Mouse (Mus musculus) erythroid progenitor cell, adult 5-6 weeks (primary cell): Measurements from ENCODE around the gene Zfp950. TPM values are rescaled to one million over a fixed set of nuclear protein-coding genes. Genes with fewer than 3 reads are reported as not detected.
"Not testable (repeated sequence)": the region's sequence is repeated elsewhere in the genome, so short reads cannot be mapped to it uniquely, and the experiment has no call there.

Source experiments
- ATAC-seq: replicated peaks from 2 replicates; pipeline ENCODE4 v1.8.0; 2016; ENCODE audit warnings: moderate number of reproducible peaks, mild to moderate bottlenecking, moderate TSS enrichment, inconsistent platforms; ENCODE audit not compliant: poor library complexity, low FRiP score, severe bottlenecking
- total RNA-seq, 2 experiments: library from RNA; stranded (forward) in 1 of 2; stranded (reverse) in 1 of 2; fragments of 150-400 nt in 1 of 2; fragments of 186-747, 209-891 nt in 1 of 2; gene quantifications; 2 replicates each; pipeline versions ENCODE4 v1.2.3 to v1.2.4; 2015 to 2017; ENCODE audit warnings: low replicate concordance in 2 of 2

The Zfp950 gene
- total RNA-seq (2015; ENCODE audit: low replicate concordance) (19.8 and 25.2 TPM in 2 replicates), total RNA-seq (2017; ENCODE audit: low replicate concordance) (15.0 and 27.2 TPM in 2 replicates)

DNA sequence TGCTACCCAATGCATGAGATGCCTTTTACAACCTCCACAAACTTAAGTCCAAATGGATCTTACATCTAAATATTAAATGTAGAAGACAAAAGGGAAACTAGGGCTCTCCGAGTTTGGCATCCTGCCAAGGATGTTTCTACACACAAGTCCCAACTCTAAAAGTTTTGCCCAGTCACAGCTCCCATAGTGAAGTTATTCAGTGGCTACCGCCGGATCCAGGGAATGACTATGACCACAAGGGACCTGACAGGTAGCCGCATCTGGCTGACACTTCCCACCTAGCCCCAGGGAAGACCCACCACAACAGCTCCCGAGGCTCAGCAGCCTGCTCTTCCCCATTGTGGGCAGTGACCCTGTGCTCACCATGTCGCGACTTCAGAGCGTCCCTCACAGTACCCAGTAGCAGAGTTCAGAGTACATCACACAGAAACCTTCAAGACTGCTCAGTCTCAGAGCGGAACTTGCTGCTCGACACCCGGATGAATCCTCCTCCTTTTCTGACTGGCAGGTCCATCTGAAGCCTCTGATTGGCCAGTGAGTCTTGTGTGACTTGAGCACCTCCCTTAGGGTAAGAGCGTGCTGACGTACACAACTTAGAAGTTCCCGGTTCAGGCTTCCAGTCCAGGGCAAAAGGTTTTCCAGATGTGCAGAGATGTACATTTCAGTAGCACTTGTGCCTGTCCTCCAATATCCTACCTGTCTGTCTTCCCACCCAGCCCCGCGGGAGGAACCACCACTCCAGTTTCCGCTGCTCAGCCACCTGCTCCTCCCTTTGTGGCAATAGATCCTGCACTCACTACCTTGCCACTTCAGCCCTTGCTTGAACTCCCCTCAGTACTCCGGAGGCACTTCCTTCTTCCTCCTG is at the start of gene Zfp950:
Zfp950 (minus strand) TSS at position 499 of the 865 bp plus-strand sequence.
- peak; percentile 99 for ATAC-seq

DNA sequence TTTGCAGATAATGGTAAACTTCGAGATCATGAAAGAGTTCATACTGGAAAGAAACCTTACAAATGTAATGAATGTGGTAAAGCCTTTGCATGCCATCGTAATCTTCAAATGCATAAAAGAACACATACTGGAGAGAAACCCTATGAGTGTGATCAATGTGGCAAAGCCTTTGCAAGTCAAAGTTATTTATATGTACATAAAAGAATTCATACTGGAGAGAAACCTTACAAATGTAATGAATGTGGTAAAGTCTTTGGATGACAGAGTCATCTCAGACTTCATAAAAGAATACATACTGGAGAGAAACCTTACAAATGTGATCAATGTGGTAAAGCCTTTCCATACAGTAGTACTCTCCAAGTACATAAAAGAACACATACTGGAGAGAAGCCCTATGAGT is 43.0 kb upstream of the Zfp950 start, which contains the start of gene Gm6020:
Gm6020 (plus strand) TSS at position 301 of the 400 bp plus-strand sequence.
- ATAC-seq = not testable (repeated sequence)

DNA sequence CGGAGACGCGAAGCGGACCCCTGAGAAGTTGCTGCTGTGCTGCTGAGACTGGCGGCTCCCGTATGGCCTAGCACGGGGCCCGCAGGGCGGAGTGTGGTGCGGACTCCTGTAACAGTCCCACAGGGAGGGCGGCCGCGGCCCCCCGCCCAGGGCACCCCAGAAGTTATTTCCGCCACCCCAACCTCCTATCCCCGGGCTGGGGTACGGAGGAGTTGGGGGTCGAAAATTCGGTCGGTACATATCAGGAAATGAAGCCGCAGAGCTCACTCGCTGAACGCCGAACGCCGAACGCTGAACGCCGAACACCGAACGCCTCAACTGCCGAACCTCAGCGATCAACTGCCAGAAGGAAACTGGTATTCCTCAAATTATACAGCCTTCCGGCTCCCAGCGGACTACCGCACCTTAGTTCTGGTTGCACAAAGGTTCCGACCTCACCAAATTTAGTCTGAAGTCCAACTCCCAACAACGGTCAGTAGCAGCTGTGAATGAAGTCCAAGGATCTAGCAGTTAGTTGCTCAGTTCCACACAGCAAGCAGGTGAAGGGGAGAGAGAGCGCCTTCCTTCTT is 35.2 kb upstream of the Zfp950 start, which contains the start of gene Gm7102:
Gm7102 (minus strand) TSS at position 554 of the 569 bp plus-strand sequence.
- no peak for ATAC-seq

DNA sequence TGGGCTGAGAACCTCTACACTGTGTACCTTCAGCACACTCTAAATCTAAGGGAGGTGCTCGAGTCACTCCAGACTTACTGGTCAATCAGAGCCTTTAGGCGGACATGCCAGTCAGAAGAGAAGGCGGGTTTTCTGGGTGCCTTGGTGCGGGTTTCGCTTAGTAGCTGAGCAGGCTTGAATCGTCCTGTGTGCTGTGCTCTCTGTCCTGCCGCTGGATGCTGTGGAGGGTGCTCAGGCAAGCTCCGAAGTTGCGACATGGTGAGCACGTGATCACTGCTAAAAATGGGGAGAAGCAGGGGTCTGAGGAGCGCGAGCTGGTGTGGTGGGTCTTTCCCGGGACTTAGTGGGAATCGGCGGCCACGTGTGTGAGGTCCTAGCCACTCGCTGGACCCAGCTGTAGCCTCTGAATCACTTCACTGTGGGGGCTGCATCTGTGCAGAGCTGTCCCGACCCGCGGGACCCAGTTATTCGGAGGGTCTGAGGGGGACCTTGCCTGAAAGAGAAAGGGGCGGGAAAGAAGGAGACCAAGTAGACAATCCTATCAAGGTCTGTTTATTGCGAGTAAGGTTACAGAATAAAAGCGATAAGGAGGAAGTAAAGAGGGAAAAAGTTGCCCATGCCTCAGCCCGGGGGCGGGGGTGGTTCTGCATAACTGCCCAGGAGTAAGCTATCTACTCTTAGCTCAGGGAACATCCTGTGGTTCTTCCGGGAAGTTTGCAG is 11.2 kb upstream of the Zfp950 start:
- ATAC-seq = peak; percentile 61

DNA sequence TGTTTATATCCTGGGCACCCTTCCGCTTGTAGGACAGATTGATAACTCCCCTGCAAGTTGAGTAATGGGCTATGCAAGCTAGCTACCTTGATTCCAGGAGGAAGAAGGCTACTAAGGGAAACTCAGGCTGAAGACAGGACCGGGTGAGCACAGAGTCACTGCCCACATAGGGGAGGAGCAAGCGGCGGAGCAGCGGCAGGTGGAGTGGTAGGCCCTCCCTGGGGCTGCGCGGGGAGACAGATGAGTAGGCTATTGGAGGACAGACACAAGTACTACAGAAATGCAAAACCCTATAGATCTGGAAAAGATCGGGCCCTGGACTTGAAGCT is 10.7 kb upstream of the Zfp950 start:
- ATAC-seq = peak; percentile 49; the same call in 1 of the 2 replicates

DNA sequence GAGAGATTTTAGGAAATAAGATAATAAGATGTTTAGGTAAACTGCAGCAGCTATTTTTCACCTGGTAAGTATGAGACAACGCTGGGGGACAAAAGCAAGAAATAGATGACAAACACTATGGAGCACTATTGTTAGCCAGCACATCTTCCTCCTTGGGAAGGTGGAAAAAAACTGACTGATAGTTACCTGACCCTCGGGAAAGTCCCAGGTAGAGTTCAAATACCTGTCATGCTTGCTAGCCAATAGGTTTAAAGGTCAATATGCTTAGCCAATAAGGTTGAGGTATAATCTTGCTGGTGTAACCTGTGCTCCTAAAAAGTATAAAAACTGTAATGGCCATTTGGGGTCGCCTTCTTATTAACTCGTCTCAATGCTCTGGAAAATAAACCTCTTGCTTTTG is 659 bp upstream of the Zfp950 start:
- ATAC-seq = no peak

DNA sequence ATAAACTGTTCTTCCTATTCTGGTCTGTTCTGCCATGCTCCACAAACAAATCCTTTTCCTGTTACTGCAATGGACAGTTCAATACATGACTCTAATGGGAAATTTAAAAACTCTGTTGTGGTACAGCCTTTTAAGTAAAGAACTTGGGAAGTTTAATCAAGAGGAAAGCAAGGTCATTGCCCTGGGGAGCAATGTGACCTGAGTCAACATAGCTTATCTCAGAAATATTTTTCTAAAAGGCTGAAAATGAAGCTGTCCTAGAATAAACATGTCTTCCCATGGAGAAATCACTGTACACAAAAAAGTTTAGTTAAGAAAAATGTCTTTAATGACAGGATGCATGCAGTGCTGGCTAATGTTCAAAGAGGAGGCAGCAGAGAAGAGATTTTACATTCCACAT is 2.0 kb downstream of the Zfp950 start:
- ATAC-seq = no peak

DNA sequence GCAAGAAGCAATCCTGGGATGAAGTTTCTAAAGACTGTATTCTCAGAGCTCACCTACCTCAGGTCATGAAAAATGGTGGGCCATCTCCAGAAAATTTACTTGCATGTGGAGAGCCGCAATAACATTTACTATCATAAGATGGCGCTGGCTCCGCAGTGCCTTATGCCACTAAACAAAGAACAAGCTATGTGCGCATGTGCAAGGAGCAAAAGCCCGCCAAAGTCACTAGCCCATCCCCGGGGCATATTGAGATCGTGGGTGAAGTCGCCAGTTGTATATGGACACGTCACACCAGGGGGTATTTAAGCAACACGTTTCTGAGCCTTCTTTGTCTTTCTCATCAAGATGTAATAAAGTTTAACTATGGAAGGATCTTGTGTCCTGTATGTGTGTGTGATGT is 9.5 kb downstream of the Zfp950 start:
- ATAC-seq = no peak

DNA sequence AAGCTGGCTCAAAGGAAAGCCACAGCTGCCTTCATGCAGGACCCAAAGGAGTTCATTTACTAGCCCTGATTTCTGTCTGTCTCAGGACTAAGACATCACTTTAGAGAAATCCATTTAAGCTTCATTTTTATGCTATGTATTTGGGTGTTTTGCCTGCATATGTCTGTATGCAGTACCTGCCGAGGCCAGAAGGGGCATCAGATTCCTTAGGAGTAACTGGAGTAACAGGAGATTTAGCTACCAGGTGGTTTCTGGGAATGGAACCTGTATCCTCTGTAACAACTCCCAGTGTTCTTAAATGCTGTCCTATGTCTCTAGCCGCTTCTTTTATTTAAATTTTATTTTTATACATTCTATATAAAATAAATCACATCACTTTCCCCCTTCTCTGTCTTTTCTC is 30.5 kb downstream of the Zfp950 start:
- ATAC-seq = no peak

DNA sequence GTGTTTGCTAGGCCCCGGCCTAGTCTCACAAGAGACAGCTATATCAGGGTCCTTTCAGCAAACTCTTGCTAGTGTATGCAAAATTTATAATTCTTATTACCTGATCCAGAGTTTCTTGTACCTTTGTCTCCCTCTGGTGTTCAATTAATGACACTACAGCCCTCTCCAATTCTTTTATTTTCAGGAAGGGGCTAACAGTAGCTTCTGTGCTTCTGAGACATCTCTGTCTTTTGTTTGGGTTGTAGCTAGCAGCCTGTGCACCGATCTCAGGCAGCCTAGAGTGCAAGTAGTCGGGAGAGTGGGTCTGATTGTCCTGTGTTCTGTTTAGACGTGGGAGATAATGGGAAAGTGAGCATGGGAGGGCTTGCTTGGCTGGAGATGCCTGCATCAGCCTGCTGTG is 42.9 kb downstream of the Zfp950 start:
- 0 out of 2 replicates have a peak, but pooled peaks have one; percentile 52 for ATAC-seq

DNA sequence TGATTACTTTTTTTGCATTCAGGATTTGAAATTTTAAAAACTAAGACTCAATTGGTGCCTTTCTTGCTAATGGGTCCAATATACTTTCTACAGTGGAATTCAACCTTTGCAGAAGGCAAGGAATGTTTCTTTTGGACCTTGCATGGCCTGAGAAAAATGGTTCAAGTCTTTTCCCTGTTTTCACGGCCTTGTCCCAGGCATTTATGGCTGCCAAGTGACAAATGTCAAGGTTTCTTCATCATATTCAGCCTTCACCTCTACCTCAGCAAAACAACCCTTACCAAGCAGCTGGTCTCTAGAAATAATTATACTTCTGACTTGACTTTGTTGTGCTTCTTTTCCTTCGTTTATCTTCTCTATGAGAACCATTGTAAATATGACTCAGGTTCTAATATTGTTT is 43.9 kb downstream of the Zfp950 start:
- no peak for ATAC-seq

DNA sequence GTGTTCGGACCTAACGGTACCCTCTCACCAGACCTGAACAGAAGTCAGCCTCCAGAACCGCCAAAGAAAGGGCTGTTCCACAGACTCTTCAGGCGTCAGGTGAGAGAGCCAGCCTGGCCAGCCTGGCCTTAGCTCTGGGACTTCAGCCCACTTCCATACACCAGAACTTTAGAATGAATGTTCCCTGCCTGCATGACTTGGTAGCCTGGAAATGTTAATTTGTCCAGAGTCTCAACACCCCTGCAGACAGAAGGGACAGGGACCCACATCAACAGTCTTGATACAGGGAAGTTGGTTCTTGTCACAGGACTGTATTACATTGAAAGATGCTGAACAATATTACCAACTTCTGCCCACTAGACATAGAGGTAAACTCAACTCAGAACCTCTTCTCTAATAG is 50.1 kb downstream of the Zfp950 start:
- ATAC-seq = no peak

DNA sequence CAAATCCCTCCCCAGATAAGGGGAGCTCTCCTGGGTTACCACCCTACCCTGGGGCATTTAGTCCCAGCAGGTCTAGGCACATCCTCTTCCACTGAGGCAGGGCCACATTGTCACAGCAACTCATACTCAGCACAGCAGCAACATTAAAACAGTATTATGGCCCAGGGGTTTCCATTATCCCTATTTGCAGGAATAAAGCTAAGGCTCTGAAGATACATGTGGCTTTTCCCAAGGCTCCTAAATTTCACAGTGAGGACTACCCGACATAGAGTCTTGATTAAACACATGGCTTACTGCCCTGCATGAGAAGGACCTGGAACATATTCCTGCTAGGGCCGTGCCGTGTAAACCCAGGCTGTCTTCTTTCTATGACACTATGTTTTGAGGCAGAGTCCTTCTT is 51.6 kb downstream of the Zfp950 start:
- ATAC-seq = no peak

DNA sequence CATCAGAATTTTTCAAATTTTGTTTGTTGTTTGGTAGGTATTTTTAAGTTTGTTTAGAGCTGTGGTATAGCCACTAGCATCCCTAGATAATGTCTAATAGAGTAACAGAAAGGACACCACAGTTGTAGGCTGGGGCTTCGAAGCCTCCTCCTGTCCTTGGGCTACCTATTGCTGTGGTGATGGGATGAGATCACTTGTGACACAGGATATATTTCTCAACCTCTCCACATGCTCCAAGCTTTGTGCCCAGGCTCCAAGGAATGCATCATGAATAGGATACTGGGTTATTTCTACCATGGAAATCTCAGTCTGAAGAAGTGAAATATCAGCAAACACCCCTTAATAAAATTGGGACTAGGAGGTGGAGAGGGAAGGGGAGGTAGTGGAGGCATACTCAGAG is 52.9 kb downstream of the Zfp950 start:
- no peak for ATAC-seq

DNA sequence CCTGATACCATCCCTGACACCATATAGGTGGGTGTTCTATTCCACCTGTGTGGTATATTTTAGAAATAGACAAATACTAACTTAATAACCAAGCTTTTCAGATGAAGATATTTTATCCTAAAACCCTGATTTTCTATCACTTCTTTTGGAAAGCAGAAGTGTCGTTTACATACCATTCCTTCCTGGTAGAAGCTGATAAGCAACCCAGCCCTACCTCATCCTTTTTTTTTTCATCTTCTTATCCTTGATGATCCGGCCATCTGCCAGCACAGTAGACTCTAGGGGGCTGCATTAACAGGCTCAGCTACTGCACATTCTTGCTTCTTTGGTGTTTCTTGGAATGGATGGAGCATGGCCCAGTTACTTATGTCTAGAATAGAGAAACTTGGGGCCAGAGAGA is 55.4 kb downstream of the Zfp950 start:
- no peak for ATAC-seq

DNA sequence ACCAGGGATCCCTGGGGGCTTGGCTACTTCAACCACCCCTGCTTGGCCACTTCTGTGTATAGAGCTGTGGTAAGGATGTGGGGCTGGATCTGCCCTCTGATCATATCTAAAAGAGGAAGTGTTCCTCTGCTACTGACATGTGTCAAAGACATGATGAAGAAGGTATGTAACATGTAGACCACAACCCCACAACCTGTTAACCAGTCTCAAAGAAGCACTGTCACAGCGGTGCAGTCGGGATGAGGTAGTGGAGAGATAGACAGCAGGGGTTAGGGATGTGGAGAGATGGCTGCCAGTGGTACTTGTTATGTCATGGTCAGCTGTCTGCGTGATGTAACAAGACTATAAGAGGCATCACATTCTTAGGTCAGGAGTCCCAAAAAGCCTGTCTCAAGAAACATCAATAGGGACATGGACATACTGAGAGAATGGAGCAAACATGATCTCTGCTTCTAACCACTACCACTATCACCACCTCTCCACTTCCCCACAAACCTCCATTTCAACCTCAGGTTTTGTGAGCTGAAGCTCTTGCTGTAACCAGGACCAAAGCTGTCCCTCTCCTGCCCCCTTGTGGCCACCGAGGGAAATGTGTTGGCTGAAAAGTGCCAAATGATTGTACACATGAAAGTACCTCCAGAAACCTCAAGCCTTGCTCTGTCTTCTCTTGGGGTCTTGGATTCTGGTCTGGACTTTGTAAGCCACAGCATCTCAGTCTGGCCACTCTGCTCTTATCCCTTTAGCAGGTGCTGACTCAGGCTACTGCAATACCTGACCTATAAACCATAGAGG is 56.3 kb downstream of the Zfp950 start:
- ATAC-seq = peak; percentile 70

DNA sequence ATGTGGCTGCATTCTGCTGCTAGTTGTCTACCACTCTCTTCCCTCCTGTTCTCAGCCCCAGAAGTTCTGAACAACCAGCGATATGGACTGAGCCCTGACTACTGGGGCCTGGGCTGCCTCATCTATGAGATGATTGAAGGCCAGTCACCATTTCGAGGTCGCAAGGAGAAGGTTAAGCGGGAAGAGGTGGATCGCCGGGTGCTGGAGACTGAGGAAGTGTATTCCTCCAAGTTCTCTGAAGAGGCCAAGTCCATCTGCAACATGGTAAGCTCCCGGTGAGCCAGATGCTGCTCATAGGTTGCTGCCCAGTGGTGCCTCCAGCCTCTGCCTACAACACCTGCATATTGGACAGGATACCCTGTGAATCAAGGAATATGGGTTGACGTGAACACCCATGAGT is 57.6 kb downstream of the Zfp950 start:
- no peak for ATAC-seq

DNA sequence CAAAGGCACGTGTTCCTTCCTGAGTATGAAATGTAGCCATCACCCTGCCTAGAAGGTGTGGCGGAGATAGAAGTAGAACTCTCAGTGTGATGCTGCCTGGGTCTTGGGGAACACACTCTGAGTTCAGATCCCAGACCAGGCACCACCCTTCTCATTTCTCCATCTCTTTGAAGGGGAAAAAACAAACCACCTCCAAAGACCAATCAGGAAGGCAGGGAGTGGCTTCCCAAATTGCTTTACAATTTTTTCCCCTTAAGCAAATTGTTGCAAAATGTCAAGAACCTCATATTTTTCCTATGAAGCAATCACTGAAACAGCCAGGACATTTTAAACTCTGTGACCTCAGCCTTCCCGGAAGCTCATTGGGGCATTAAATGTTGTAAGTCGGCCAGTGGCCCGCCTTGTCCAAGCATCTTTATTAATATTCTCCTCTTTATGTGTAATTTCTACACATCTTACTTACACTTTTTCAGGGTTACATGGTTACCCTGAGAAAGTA is 60.3 kb downstream of the Zfp950 start:
- ATAC-seq = no peak

DNA sequence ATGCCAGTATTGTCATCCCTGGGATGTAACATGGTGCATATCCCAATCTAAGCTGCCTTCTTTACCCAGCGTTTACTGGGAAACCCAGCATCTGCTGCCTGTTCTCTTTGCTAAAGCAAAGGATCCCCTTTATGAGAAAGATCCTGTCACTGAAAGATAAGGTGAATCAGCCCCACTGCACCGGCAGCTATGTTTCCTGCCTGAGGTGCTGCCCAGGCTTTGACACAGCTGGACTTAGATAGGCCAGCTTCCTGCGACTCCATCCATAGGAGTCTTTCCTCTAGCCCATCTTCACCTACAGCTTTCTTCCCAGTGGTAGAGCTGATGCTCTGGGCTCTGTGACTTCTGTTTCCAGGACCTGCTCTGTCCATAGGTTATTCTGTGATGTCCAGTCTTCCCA is 62.0 kb downstream of the Zfp950 start:
- ATAC-seq = no peak

DNA sequence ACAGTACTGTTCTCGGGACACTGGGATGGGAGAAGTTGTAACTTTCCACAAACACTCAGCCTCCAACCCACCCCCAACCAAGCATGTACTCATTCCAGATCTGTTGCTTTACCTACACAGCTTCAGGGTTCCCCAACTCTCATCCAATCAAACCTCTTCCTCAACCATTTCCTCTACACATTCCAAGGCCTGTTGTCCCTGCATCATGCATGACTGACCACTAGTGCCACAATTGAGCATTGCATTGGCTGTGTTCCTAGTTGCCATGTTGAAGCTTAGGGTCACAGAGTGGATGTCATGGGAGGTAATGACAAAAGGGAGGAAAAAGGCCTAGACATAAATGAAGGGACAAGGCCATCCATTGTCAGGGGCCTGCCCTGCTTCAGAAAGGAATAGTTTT is 75.6 kb downstream of the Zfp950 start:
- ATAC-seq = 0 out of 2 replicates have a peak, but pooled peaks have one; percentile 14
